Mouse (Mus musculus): ENCODE results near the gene Dennd2d. TPM values are rescaled to one million over a fixed set of nuclear protein-coding genes. Genes with fewer than 3 reads are reported as not detected.

Gene Dennd2d
- polyA plus RNA-seq, 1 experiment = 4.9 TPM

- Histone ChIP-seq H3ac (ENCODE audit: control insufficient read depth, insufficient read length) (no peak overlapping the region), H3K27me3 (ENCODE audit: control insufficient read depth, insufficient read depth, insufficient read length) (no peaks in the 10 kb centered on the region), H3K4me2 (ENCODE audit: low read depth) (peak overlapping the region; percentile 63), H3K79me2 (ENCODE audit: control insufficient read depth, insufficient read depth) (no peaks in the 10 kb centered on the region), H3K36me3 (ENCODE audit: control insufficient read depth, insufficient read depth) (no peaks in the 10 kb centered on the region), H3K4me3 (peak overlapping the region; percentile 9)
- no peak for TF ChIP-seq REST (IDR thresholded peaks at IDR 0.05; ENCODE audit: insufficient read depth, insufficient read length)
- TF ChIP-seq TCF12 (IDR thresholded peaks at IDR 0.05; ENCODE audit: insufficient read depth, poor library complexity, severe bottlenecking) = no peak
- TF ChIP-seq POLR2AphosphoS2 (IDR thresholded peaks at IDR 0.05; ENCODE audit: insufficient read length, low read depth) = no peak
- no peak for TF ChIP-seq SRF (IDR thresholded peaks at IDR 0.05; ENCODE audit: control insufficient read depth, insufficient read length, low read depth)
- peak in 1 of 3 experiments; percentile 6 for TF ChIP-seq MYOD1 (IDR thresholded peaks at IDR 0.05; ENCODE audit: control insufficient read depth in 1 of 3, insufficient read length in 2 of 3, low read depth in 2 of 3)
- TF ChIP-seq USF1 (IDR thresholded peaks at IDR 0.05; ENCODE audit: low read depth) = no peak
- TF ChIP-seq CEBPB (IDR thresholded peaks at IDR 0.05; ENCODE audit: insufficient read depth, poor library complexity, severe bottlenecking) = no peak
- TF ChIP-seq MYOG (IDR thresholded peaks at IDR 0.05; ENCODE audit: control insufficient read depth in 1 of 3, insufficient read depth in 1 of 3, insufficient read length in 2 of 3, low read depth in 2 of 3) = peak in 1 of 3 experiments; percentile 20
- TF ChIP-seq TCF3 (IDR thresholded peaks at IDR 0.05; ENCODE audit: insufficient read length, low read depth) = no peak
- TF ChIP-seq E2F4 (IDR thresholded peaks at IDR 0.05; ENCODE audit: insufficient read depth) = no peak
- peak; percentile 28 for TF ChIP-seq POLR2A (IDR thresholded peaks at IDR 0.05; ENCODE audit: insufficient read length, low read depth)
- no peak for TF ChIP-seq MAX (IDR thresholded peaks at IDR 0.05; ENCODE audit: low read depth)
Observed at GRCm38 (mm10) chr3:106485810-106486209, 3.6 kb downstream of the Dennd2d start.

- TF ChIP-seq CEBPB (IDR thresholded peaks at IDR 0.05; ENCODE audit: insufficient read depth, poor library complexity, severe bottlenecking) (no peak), MYOG (IDR thresholded peaks at IDR 0.05; ENCODE audit: control insufficient read depth in 1 of 3, insufficient read depth in 1 of 3, insufficient read length in 2 of 3, low read depth in 2 of 3) (no peak), TCF3 (IDR thresholded peaks at IDR 0.05; ENCODE audit: insufficient read length, low read depth) (no peak), SRF (IDR thresholded peaks at IDR 0.05; ENCODE audit: control insufficient read depth, insufficient read length, low read depth) (no peak), TCF12 (IDR thresholded peaks at IDR 0.05; ENCODE audit: insufficient read depth, poor library complexity, severe bottlenecking) (no peak), POLR2AphosphoS2 (IDR thresholded peaks at IDR 0.05; ENCODE audit: insufficient read length, low read depth) (no peak), E2F4 (IDR thresholded peaks at IDR 0.05; ENCODE audit: insufficient read depth) (no peak), MAX (IDR thresholded peaks at IDR 0.05; ENCODE audit: low read depth) (no peak), POLR2A (IDR thresholded peaks at IDR 0.05; ENCODE audit: insufficient read length, low read depth) (no peak)
- Histone ChIP-seq H3K27me3 (ENCODE audit: control insufficient read depth, insufficient read depth, insufficient read length) (no peaks in the 10 kb centered on the region), H3ac (ENCODE audit: control insufficient read depth, insufficient read length) (no peak overlapping the region), H3K4me3 (peak overlapping the region; percentile 9), H3K36me3 (ENCODE audit: control insufficient read depth, insufficient read depth) (no peaks in the 10 kb centered on the region), H3K4me2 (ENCODE audit: low read depth) (peak overlapping the region; percentile 63), H3K79me2 (ENCODE audit: control insufficient read depth, insufficient read depth) (no peaks in the 10 kb centered on the region)
Observed at GRCm38 (mm10) chr3:106487551-106487950, 5.3 kb downstream of the Dennd2d start.

GRCm38 (mm10) chr3:106490239-106490638, 8.0 kb downstream of the Dennd2d start:
- Histone ChIP-seq H3K79me2 (ENCODE audit: control insufficient read depth, insufficient read depth) (no peaks in the 10 kb centered on the region), H3K4me2 (ENCODE audit: low read depth) (no peak overlapping the region), H3ac (ENCODE audit: control insufficient read depth, insufficient read length) (no peak overlapping the region), H3K36me3 (ENCODE audit: control insufficient read depth, insufficient read depth) (no peaks in the 10 kb centered on the region), H3K27me3 (ENCODE audit: control insufficient read depth, insufficient read depth, insufficient read length) (no peaks in the 10 kb centered on the region), H3K4me3 (no peak overlapping the region)
- TF ChIP-seq E2F4 (IDR thresholded peaks at IDR 0.05; ENCODE audit: insufficient read depth) (no peak), CEBPB (IDR thresholded peaks at IDR 0.05; ENCODE audit: insufficient read depth, poor library complexity, severe bottlenecking) (no peak), POLR2AphosphoS2 (IDR thresholded peaks at IDR 0.05; ENCODE audit: insufficient read length, low read depth) (no peak), SRF (IDR thresholded peaks at IDR 0.05; ENCODE audit: control insufficient read depth, insufficient read length, low read depth) (no peak), MYOD1 (IDR thresholded peaks at IDR 0.05; ENCODE audit: control insufficient read depth in 1 of 3, insufficient read length in 2 of 3, low read depth in 2 of 3) (no peak), MAX (IDR thresholded peaks at IDR 0.05; ENCODE audit: low read depth) (no peak), REST (IDR thresholded peaks at IDR 0.05; ENCODE audit: insufficient read depth, insufficient read length) (no peak), TCF12 (IDR thresholded peaks at IDR 0.05; ENCODE audit: insufficient read depth, poor library complexity, severe bottlenecking) (no peak), POLR2A (IDR thresholded peaks at IDR 0.05; ENCODE audit: insufficient read length, low read depth) (no peak), TCF3 (IDR thresholded peaks at IDR 0.05; ENCODE audit: insufficient read length, low read depth) (no peak), MYOG (IDR thresholded peaks at IDR 0.05; ENCODE audit: control insufficient read depth in 1 of 3, insufficient read depth in 1 of 3, insufficient read length in 2 of 3, low read depth in 2 of 3) (no peak), USF1 (IDR thresholded peaks at IDR 0.05; ENCODE audit: low read depth) (no peak)

- H3K27me3 ChIP-seq (ENCODE audit: control insufficient read depth, insufficient read depth, insufficient read length) = no peaks in the 10 kb centered on the region
- no peak overlapping the region for H3ac ChIP-seq (ENCODE audit: control insufficient read depth, insufficient read length)
- no peaks in the 10 kb centered on the region for H3K36me3 ChIP-seq (ENCODE audit: control insufficient read depth, insufficient read depth)
- H3K79me2 ChIP-seq (ENCODE audit: control insufficient read depth, insufficient read depth) = no peaks in the 10 kb centered on the region
- no peak overlapping the region for H3K4me3 ChIP-seq
- no peak for TF ChIP-seq REST (IDR thresholded peaks at IDR 0.05; ENCODE audit: insufficient read depth, insufficient read length)
- no peak overlapping the region for H3K4me2 ChIP-seq (ENCODE audit: low read depth)
Observed at GRCm38 (mm10) chr3:106492723-106493122, 10.5 kb downstream of the Dennd2d start.

GRCm38 (mm10) chr3:106493202-106493601, 11.0 kb downstream of the Dennd2d start:
- TF ChIP-seq E2F4 (IDR thresholded peaks at IDR 0.05; ENCODE audit: insufficient read depth) (no peak), CEBPB (IDR thresholded peaks at IDR 0.05; ENCODE audit: insufficient read depth, poor library complexity, severe bottlenecking) (no peak), POLR2A (IDR thresholded peaks at IDR 0.05; ENCODE audit: insufficient read length, low read depth) (no peak), POLR2AphosphoS2 (IDR thresholded peaks at IDR 0.05; ENCODE audit: insufficient read length, low read depth) (no peak), SRF (IDR thresholded peaks at IDR 0.05; ENCODE audit: control insufficient read depth, insufficient read length, low read depth) (no peak), MYOG (IDR thresholded peaks at IDR 0.05; ENCODE audit: control insufficient read depth in 1 of 3, insufficient read depth in 1 of 3, insufficient read length in 2 of 3, low read depth in 2 of 3) (no peak), MYOD1 (IDR thresholded peaks at IDR 0.05; ENCODE audit: control insufficient read depth in 1 of 3, insufficient read length in 2 of 3, low read depth in 2 of 3) (no peak), TCF12 (IDR thresholded peaks at IDR 0.05; ENCODE audit: insufficient read depth, poor library complexity, severe bottlenecking) (no peak)
- Histone ChIP-seq H3K27me3 (ENCODE audit: control insufficient read depth, insufficient read depth, insufficient read length) (no peaks in the 10 kb centered on the region), H3K4me3 (no peak overlapping the region), H3K79me2 (ENCODE audit: control insufficient read depth, insufficient read depth) (no peaks in the 10 kb centered on the region), H3K4me2 (ENCODE audit: low read depth) (no peak overlapping the region), H3ac (ENCODE audit: control insufficient read depth, insufficient read length) (no peak overlapping the region), H3K36me3 (ENCODE audit: control insufficient read depth, insufficient read depth) (no peaks in the 10 kb centered on the region)
